ENCODE assay signal across 13 mouse cellular contexts in the genomic region with DNA sequence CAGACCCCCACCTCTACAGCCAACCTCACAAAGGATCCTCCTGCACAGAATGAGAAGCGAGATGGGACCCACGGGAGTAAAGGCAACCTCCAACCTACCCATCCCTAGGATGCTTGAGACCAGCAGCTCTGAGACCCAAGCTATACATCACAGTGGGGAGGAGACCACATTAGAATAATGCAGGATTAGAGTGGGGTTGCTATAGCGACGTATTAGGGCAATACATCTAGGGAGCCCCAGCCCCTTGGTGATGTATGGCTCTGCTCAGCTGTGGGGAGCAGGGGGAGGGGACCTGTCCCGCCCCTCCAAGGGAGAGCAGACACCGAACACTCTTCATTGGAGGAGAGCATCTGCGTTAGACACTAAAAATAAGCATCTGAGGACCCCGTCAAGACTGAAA. TPM values are rescaled to one million over a fixed set of nuclear protein-coding genes. Genes with fewer than 3 reads are reported as not detected.
DNase-seq lines count a peak whose midpoint lies in the region; ATAC-seq and TF ChIP-seq lines count a peak whose summit lies in the region.
"Had no signal": no experiment of that assay in that cellular context is flagged by ENCODE, and none has a peak within 500 bp of the region (broad histone marks: within the 10 kb centered on the region; RNA-seq: fewer than 3 reads in every experiment).

No protein-coding gene starts in this region.

- H3K27ac ChIP-seq in testis, adult 2 months (ENCODE audit: control insufficient read depth, insufficient read depth, low read depth, low read length): no peak overlapping the region
- H3K27ac ChIP-seq in forebrain, embryonic 14.5 days (ENCODE audit: low read depth, low read length): no peak overlapping the region
- H3K27ac ChIP-seq in midbrain, embryonic 11.5 days (ENCODE audit: low read depth, low read length): peak overlapping the region; percentile 55
- H3K27ac ChIP-seq: liver, embryonic 13.5 days had no signal

- TF ChIP-seq POLR2A in testis, adult 2 months (IDR thresholded peaks at IDR 0.05; ENCODE audit: control insufficient read depth, low read depth, low read length): no peak

- H3K9me3 ChIP-seq in forebrain, embryonic 14.5 days (replicated peaks; ENCODE audit: control insufficient read depth, low read length): no peaks in the 10 kb centered on the region
- H3K9me3 ChIP-seq in midbrain, embryonic 11.5 days (ENCODE audit: control insufficient read depth, low read length): no peaks in the 10 kb centered on the region
- H3K9me3 ChIP-seq: liver, embryonic 13.5 days had no signal

- H3K4me3 ChIP-seq in testis, adult 2 months (ENCODE audit: control insufficient read depth, low read depth, low read length): peak overlapping the region; percentile 57
- H3K4me3 ChIP-seq in forebrain, embryonic 14.5 days (ENCODE audit: low read depth, low read length): no peak overlapping the region
- H3K4me3 ChIP-seq in midbrain, embryonic 11.5 days (ENCODE audit: low read depth, low read length): no peak overlapping the region
- H3K4me3 ChIP-seq: liver, embryonic 13.5 days had no signal

- TF ChIP-seq CTCF in testis, adult 2 months (IDR thresholded peaks at IDR 0.05; ENCODE audit: control insufficient read depth, insufficient read depth, insufficient replicate concordance, low read depth, low read length): no peak

- peaks cover 14% of the 10 kb centered on the region for H3K4me1 ChIP-seq in testis, adult 2 months (ENCODE audit: control insufficient read depth, insufficient read depth, low read length)
- peaks cover 31% of the 10 kb centered on the region for H3K4me1 ChIP-seq in forebrain, embryonic 14.5 days (ENCODE audit: control insufficient read depth, insufficient read depth, low read length)
- peaks cover 42% of the 10 kb centered on the region for H3K4me1 ChIP-seq in midbrain, embryonic 11.5 days (ENCODE audit: control insufficient read depth, insufficient read depth, low read length)

- H3K4me2 ChIP-seq in forebrain, embryonic 14.5 days (ENCODE audit: low read length): no peak overlapping the region
- H3K4me2 ChIP-seq in midbrain, embryonic 11.5 days: peak overlapping the region; percentile 38
- H3K4me2 ChIP-seq: liver, embryonic 13.5 days had no signal

- no peak overlapping the region for H3K9ac ChIP-seq in forebrain, embryonic 14.5 days (ENCODE audit: low read length)
- H3K9ac ChIP-seq in midbrain, embryonic 11.5 days (ENCODE audit: low read length): peak overlapping the region; percentile 46
- H3K9ac ChIP-seq: liver, embryonic 13.5 days had no signal

- no peaks in the 10 kb centered on the region for H3K27me3 ChIP-seq in testis, adult 2 months (ENCODE audit: control insufficient read depth, insufficient read depth, low read length)
- H3K27me3 ChIP-seq in forebrain, embryonic 14.5 days (replicated peaks; ENCODE audit: control insufficient read depth, insufficient read depth, low read length): peaks cover 26% of the 10 kb centered on the region
- H3K27me3 ChIP-seq in midbrain, embryonic 11.5 days (ENCODE audit: control insufficient read depth, insufficient read depth, low read length): peaks cover 18% of the 10 kb centered on the region

- DNase-seq in testis, postnatal 10 days (ENCODE audit: low spot score): no peak
- DNase-seq in forebrain, embryonic 14.5 days (ENCODE audit: low spot score): peak; percentile 55
- peak; percentile 94 for DNase-seq in midbrain, embryonic 11.5 days (ENCODE audit: low spot score, missing footprints)
- no peak for DNase-seq in urinary bladder, adult 18-20 months (ENCODE audit: low spot score in 2 of 2)
- DNase-seq in thymus, postnatal 4 days: no peak
- DNase-seq in adrenal gland, adult (ENCODE audit: inconsistent age in 2 of 2, low spot score in 1 of 2): no peak
- DNase-seq: cerebellum, adult 2 months; gastrocnemius, postnatal 10 days; liver, embryonic 13.5 days had no signal

- ATAC-seq in forebrain, embryonic 14.5 days: peak; percentile 22; the same call in 1 of the 2 replicates
- ATAC-seq in midbrain, embryonic 11.5 days (ENCODE audit: low FRiP score): peak; percentile 93

- 4% methylated on average over 8 of the region's 8 CpGs for WGBS in forebrain, embryonic 14.5 days
- 4% methylated on average over 8 of the region's 8 CpGs for whole genome bisulfite sequencing in midbrain, embryonic 11.5 days

- H3K36me3 ChIP-seq in testis, adult 2 months (ENCODE audit: control insufficient read depth, insufficient read depth, low read length): no peaks in the 10 kb centered on the region
- H3K36me3 ChIP-seq in forebrain, embryonic 14.5 days (ENCODE audit: control insufficient read depth, insufficient read depth, low read length): no peaks in the 10 kb centered on the region
- no peaks in the 10 kb centered on the region for H3K36me3 ChIP-seq in midbrain, embryonic 11.5 days (ENCODE audit: control insufficient read depth, insufficient read depth, low read length)
- H3K36me3 ChIP-seq: liver, embryonic 13.5 days had no signal

RNA-seq across cellular contexts. Expression of gene Pou3f1, which starts 11.5 kb away (rescaled TPM):
- 0.22 and 0.32 TPM in 2 replicates for polyA plus RNA-seq in testis, adult 2 months (2012; rRNA removed)
- 14.8 and 15.3 TPM in 2 replicates for polyA plus RNA-seq in forebrain, embryonic 14.5 days (2014; fragmentation: Nextera tagmentation; extraction: Ambion mirVana)
- 19.2 and 20.5 TPM in 2 replicates for polyA plus RNA-seq in midbrain, embryonic 11.5 days (2014; fragmentation: Nextera tagmentation; extraction: Ambion mirVana)
- polyA plus RNA-seq: liver, embryonic 13.5 days had no signal

RNA-seq across cellular contexts. Expression of gene Utp11, which starts 25.3 kb away (rescaled TPM):
- 4.3 and 4.8 TPM in 2 replicates for polyA plus RNA-seq in testis, adult 2 months (2012; rRNA removed)
- polyA plus RNA-seq in forebrain, embryonic 14.5 days (2014; fragmentation: Nextera tagmentation; extraction: Ambion mirVana): 34.5 and 42.0 TPM in 2 replicates
- 66.2 and 75.4 TPM in 2 replicates for polyA plus RNA-seq in midbrain, embryonic 11.5 days (2014; fragmentation: Nextera tagmentation; extraction: Ambion mirVana)

RNA-seq across cellular contexts. Expression of gene Fhl3, which starts 32.4 kb away (rescaled TPM):
- polyA plus RNA-seq in testis, adult 2 months (2012; rRNA removed): 1.2 and 1.6 TPM in 2 replicates
- 1.4 TPM in 2 replicates for polyA plus RNA-seq in forebrain, embryonic 14.5 days (2014; fragmentation: Nextera tagmentation; extraction: Ambion mirVana)
- 3.9 and 4.5 TPM in 2 replicates for polyA plus RNA-seq in midbrain, embryonic 11.5 days (2014; fragmentation: Nextera tagmentation; extraction: Ambion mirVana)

RNA-seq across cellular contexts. Expression of gene Sf3a3, which starts 46.5 kb away (rescaled TPM):
- 24.2 and 24.7 TPM in 2 replicates for polyA plus RNA-seq in testis, adult 2 months (2012; rRNA removed)
- 118 TPM in 2 replicates for polyA plus RNA-seq in forebrain, embryonic 14.5 days (2014; fragmentation: Nextera tagmentation; extraction: Ambion mirVana)
- polyA plus RNA-seq in midbrain, embryonic 11.5 days (2014; fragmentation: Nextera tagmentation; extraction: Ambion mirVana): 221 and 236 TPM in 2 replicates

RNA-seq across cellular contexts. Expression of gene 3100002H09Rik, which starts 57.5 kb away (rescaled TPM):
- polyA plus RNA-seq in testis, adult 2 months (2012; rRNA removed): not detected in 2 replicates
- polyA plus RNA-seq in forebrain, embryonic 14.5 days (2014; fragmentation: Nextera tagmentation; extraction: Ambion mirVana): not detected in 2 replicates
- 0.16 TPM in 1 of 2 replicates, not detected in the other for polyA plus RNA-seq in midbrain, embryonic 11.5 days (2014; fragmentation: Nextera tagmentation; extraction: Ambion mirVana)
- polyA plus RNA-seq: cerebellum, adult 2 months; heart, embryonic 14.5 days; intestine, embryonic 14.5 days; large intestine, adult 2 months; liver, embryonic 13.5 days had no signal

Comparison
In these comparisons a context has a peak if more than half of its experiments do, and no peak if none do; other contexts are left out.
1. DNase-seq: peak in forebrain, embryonic 14.5 days (single experiment) and midbrain, embryonic 11.5 days (single experiment); none in testis, postnatal 10 days (single experiment), urinary bladder, adult 18-20 months (0 of 2), thymus, postnatal 4 days (single experiment) and adrenal gland, adult (0 of 2).
2. RNA of gene Pou3f1, which starts 11.5 kb away (polyA plus RNA-seq): 19.2 to 20.5 TPM in midbrain, embryonic 11.5 days and 14.8 to 15.3 TPM in forebrain, embryonic 14.5 days; 0.22 to 0.32 TPM in testis, adult 2 months; every median in the first group is over 10 times any median in the second.